Mouse (Mus musculus) natural killer cell, adult 2 months (primary cell): ENCODE measurements around the gene S100pbp.

Experiments
- DNase-seq, 2 experiments: peaks; one replicate each; pipeline ENCODE4 v3.0.0; 2022; ENCODE audit warnings: low spot score in 2 of 2

S100pbp gene

DNA sequence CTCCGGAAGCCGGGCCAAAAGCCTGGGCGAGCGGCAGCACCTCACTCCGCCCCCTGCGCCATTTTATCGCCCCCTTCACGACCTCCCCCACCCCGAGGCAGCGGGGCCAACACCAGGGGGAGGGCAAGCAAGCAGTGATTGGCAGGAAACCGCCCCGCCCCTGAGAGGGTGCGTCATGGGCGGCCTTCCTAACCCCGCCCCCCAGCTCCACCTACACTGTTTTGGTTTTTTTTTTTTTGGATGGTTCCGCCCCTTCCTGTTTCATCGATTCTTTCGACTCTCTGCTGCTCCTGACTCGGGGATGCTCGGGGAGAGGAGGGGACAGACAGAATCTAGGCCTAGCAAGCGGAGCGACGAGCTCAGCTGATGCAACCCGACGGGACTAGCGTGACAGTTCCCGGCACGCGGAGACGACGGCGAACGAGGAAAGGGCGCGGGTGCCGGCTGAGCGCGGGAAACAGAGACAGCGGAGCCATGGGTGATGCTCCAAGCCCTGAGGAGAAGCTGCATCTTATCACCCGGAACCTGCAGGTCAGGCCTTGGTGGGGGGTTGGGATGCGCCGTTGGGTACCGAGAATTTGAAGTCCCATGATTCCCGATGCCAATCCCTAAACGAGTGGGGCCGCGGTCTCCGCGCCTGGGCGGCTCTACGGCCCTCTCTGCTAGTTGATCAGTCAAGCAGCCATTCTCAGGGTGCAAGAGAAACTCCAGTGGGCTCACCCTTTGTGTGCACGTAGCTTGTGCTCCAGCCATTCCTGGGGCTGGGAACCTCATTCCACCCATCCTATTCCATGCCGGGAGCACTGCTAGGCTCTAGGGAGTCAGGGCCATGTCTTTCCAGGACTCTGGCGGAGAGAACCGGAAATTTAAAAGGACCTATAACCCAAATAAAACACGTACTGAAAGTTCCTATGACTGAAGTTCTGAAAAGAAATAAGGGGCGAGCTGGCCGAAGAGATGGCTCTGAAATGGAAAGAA is at the start of gene S100pbp, which contains the start of gene Yars:
TSS of gene S100pbp (minus strand) at position 186 of the 978 bp plus-strand sequence.
TSS of gene Yars (plus strand) at position 219 of the 978 bp plus-strand sequence.
- DNase-seq, result peak; percentile 97 to 98

DNA sequence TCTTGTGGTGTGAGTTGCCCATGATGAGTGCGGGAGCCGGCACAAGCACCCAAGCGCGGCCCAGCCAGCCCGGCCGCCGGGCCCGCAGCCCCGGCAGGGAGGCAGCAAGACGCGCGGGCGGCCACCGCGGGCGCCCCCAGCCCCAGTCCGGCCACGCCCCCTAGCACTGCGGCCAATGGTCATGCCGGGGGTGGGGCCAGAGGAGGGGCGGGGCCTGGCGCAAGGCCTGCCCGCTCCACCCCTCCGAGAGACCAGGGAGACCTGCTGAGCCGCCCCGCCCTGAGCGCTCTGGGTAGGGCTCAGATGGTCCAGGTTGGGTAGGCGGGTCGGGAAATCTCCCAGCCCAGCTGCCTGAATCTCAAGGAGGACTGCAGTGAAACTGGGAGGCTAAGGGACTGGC is 49.5 kb upstream of the S100pbp start:
- peak in 1 of 2 experiments; percentile 29 for DNase-seq

DNA sequence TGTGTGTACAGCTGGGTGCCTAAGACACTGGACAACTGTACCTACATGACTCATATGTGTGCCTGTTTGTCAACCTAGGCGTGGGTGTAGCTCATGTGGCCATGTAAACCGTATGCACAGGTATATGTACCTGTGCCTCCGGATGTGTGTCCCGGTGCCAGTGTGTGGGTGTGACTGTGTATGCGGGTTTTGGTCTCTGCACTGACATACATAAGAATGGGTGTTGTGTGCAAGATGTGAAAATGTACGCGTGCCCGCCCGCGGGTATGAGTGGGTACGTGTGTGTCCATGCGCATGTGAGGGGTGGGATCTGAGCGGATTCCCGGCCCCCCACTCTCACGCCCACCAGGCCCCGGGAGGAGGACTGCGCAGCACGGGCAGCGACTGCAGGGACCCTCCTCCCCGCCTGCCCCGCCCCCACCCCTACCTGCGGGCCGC is 49.1 kb upstream of the S100pbp start:
- DNase-seq, result no peak

DNA sequence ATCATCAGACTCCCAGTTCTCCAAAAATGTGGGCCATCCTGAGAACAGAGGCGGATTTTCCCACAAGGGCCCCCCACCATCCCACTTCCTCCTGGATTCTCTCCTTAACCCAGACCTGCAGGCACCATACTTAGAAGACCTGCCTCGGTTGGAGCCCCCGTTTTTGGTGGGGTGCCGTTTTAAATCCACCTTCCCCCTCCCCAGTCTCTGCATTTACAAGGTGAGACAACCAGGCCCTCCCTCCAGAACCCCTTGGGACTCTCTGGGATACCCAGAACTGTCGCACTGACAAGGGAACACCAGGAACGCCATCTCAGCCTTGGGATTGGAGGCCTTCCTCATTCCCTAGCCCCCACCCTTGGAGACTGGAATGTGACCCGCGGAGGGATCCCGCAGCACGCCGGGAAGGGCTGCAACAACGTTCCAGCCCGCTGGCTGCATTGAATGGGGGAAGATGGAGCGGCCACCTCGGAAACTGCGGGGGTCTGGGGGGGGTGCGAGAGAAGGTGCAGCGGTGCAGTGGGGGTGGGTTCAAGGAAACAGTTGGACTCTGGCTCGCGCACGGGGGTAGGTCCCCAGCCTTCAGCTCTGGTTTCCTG is 48.4 kb upstream of the S100pbp start:
- no peak for DNase-seq

DNA sequence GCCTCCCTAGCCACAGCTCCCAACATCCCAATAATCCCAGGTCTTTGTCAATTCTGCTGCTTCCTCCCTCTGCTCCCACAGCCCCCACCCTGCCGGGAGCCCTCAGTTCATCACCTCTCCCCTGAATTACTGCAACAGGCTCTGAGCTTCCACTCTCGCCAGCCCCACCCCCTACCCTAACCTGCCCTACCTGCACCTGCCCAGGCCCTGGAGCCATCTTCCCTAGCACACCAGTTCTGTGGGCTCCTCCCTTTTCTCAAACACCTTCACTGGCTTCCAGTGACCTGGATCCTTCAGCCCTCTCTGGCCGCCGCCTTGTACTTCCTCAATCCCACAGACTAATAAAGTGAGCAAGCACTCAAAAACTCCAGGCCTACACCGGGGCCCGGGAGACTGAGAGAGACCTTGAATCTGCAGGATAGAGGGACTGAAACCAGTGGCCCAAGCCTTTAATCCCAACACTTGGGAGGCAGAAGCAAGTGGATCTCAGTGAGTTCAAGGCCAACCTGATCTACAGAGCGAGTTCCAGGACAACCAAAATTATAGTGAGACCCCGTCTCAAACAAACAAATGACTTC is 46.8 kb upstream of the S100pbp start:
- no peak for DNase-seq

DNA sequence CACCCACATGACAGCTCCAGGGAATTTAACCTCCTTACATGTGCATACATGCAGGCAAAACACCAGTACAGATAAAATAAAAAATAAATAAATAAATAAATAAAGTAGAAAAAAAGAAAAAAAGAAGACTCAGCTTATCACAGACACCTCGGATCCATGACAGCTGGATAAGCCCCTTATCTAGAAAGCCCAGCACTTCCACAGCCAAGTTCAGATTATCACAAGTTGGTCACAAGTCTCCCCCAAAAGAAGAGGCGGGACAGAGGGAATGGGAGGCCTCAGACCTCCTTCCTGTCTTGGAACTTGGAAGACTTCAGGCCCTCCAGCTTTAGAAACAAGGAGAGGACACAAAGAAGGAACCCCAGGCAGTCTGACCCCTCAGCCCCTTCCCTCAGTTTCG is 45.6 kb upstream of the S100pbp start:
- no peak for DNase-seq

DNA sequence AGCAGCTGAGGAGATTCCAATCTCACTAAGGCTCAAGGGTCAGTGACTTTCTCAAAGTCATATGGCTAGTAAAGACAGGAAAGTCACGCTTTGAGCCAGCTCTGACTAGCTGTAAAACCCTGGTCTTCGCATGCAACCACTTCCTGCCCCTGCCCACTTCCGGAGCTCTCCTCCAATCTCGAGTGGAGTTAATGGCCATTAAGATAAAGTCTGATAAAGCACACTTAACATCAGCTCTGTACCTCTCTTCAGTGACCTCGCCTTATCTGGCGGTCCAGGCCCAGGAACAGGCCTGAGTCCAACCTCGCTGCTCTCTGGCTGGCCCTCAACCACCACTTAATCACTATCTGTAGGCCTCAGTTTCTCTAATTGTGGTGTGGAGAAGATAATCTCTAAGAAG is 45.0 kb upstream of the S100pbp start:
- DNase-seq, result peak; percentile 18 to 31

DNA sequence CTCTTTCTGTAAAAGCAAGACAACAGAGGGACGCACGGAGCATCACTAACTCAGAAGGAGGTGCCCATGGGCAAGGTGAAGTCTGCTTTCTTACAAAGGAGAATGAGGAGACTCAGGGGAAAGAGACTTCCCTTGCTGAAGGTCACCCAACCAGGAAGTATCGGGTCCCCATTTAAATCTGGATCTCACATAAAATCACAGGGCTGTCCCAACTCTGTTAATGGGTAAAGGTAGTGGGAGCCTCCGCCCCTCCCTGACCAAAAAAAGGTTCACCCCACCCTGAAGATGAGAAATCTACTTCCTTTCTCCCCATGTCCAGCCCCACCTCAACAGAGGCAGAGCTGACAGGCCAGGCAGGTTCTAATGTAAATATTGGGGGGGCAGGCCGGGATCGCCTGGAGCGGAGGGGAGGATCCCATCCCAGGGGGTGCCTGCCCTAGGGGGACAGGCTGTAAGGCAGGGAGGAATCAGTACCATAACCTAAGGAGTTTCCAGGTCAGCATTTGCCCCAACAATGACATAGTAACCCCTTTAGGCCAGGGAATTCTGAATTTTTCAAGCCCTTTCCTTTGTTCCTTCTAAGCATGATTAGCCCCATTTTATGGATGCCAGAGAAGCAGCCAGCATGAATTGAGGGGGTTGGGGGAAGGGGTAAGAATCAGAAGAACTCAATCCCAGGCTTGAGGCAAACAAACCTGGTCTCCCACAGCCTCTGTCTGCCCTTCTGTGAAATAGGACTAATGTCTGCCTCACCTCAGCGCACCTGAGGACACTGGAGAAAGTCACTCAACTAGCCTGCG is 43.2 kb upstream of the S100pbp start:
- no peak for DNase-seq

DNA sequence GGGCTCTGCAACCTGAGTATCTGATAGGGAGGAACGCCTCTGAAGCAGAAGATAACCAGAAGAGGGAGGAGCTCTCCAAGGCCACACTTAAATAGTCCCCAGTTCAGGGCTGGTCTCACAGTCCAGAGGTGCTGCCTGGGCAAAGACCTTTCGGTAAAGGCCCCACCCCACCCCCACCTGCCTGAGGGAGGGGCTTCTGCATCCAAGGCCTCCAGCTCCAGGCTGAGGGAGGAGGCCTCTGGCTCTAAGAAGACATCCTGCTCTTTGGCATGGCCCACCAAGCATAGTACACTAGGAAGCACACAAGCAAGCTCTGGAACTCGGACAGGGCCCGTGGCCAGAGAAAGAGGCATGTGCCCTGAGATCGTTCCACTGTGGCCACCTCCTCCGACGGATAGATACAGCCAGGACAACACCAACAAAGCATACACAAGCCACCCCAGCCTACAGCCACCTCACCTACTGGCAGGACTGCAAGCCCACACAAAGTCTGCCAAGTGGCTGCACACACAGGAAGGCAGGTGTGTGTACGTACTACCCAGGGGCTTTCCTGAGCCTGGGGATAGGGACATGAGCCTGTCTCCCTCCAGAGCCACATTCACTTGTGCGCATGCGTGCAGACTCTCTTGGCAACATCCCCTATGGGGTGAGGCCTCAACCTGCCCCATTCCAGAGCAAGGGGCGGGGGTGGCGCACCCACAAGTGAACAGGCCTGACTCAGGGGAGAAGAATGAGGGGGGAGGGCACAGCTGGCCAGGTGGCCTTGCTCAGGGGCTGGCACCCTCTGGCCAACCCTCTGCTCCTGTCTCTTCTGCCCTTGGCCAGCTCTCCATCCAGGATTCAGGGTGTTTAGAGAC is 42.3 kb upstream of the S100pbp start:
- DNase-seq, result no peak

DNA sequence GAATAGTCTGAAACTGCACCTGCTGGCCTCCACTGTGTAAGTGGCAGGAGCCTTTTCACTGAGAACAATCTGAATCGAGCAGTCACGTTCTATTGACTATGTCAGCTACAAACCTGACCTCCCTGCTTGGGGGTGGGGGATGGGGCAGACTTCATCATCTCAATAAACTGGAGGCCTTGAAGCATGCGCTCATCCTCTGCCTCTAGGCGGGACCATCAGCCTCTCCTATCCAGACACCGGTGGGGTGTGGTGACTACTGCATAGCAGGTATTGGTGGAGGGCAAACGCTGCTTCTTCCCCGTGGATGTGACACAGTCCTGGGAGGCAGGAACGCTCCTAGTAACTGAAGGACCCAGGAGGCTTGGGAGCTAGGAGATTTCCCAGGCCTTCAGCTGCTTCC is 41.4 kb upstream of the S100pbp start:
- DNase-seq, result no peak

DNA sequence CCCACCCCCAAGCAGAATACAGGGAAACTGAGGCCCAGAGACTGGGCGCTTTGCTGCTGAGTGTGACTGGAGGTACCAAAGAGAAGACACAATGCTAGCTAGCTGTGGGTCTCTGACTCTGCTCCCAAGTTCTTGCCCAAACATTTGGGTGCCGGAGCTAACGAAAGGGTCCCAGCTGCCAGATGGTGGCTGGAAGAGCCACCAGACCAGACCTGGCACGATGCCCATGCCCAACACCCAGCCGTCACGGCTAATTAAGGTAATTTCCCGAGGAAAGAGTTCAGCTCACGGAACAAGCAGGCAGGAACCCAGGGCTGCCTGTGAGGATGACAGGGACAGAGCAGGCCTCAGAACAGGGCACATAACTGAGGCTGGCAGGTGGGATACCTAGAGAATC is 38.5 kb upstream of the S100pbp start:
- no peak for DNase-seq

DNA sequence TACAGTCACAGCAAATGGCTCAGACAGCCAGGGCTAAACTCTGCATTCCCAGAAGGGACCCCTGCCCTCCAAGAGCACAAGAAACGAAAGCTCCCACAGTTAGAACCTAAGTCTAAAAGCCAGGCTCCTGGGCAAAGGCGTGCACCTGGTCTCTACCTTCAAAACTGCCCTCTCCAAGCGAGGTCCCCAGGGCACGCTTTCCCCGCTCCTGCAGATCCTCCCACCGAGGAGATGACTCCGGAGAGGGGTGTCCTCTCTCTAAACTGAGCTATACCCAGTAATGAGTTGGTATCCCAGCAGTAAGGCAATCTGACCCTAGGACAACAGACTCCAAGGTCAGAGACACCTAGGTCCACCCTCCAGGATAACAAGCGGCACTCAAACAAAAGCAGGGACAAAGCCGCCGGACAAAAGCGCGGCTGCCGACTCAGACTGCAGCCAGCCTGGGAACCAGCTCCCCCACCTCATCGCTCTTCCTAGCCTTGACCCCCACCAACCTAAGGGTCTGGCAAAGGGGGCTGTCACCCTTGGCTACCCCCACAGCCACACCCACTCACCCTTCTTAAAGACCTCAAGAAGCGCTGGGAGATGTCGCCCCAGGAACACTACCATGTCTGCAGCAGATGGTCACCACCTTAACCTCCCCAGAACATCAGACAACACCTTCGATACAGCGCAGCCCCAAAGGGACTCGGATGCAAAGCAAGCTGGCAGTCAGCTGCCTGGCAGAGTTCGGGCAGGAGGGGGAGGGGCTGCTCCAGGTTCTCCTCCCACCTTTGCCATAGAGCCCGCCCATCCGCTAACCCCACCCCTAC is 37.9 kb upstream of the S100pbp start:
- no peak for DNase-seq

DNA sequence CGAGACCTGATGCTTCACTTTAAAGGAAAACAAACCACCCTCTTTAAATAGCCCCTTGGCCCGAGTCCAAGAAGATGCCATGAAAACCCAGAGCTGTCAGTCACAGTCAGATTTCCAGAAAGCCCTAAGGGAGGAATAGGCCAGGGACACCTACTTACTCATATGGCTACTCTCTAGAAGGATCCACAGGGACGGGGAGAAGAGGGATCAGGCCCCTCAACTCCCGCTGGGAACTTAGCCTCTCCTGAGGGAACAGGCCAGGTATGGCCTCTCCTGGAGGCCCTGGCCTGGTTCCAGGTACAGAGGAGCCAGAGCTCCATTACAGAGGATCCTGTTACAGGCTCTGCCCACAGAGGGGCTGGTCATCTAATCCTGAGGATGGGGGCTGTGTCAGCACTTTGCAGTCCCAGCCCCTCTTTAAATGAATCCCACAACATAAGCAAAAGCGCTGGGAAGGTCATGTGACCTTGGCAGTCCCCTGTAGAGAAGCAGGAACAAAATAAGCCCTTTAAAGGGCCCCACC is 37.0 kb upstream of the S100pbp start:
- DNase-seq, result no peak

DNA sequence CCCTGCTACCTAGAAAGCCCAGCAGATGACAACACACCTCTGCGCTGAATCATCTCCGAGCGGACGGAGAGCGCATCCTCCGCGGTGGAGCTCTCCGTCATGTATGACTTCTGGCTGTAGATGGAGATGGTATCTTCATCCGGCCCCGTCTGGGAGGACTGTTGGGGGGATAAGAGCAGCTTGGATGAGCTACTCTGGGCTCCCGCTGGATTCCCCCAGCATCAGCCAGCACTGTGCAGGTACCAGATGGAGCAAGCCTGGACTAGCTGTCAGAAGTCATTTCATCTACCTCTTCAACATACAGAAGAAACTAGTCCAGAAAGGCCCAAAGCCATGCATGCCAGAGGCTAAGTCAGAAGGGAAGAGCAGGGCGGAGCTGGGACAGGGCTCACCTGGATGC is 35.8 kb upstream of the S100pbp start:
- no peak for DNase-seq

DNA sequence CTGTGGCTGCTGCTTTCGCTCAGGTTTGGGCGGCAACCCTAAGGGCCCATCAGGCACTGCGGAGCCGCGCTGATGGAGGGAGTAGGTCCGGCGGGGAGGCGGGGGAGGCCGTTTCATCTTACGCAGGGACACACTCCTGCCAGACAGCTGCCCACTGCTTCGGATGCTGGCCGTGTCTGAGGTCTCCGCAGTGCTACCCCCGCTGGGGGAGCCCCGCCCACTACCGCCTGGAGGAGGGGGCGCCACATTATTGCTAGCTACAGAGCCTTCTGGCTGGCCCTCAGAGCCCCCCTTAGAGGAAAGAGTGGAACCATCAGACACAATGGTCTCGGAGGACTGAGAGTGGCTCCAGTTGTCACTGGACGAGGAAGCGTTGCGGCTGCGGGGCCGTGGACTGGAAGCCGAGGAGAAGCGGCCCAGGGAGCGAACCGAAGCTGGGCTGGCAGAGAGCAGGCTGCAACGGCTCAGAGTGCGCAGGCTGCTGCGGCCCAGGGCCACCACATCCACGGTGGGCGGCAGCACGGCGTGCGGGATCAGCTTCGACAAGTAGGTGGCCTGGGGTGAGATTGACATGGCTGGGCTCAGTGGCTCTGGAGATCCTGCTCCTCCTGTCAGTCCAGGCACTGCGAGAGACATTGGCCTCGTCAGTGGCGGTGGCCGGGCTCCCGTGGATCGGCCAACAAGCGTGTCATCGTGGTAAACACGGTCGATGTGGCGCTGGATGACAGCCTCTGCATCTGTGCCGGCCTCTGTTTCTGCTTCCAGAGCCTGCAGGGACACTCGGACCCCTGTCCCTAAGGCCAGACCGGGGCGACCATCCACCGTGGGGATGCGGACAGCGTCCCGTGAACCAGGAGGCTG is 34.1 kb upstream of the S100pbp start:
- no peak for DNase-seq

DNA sequence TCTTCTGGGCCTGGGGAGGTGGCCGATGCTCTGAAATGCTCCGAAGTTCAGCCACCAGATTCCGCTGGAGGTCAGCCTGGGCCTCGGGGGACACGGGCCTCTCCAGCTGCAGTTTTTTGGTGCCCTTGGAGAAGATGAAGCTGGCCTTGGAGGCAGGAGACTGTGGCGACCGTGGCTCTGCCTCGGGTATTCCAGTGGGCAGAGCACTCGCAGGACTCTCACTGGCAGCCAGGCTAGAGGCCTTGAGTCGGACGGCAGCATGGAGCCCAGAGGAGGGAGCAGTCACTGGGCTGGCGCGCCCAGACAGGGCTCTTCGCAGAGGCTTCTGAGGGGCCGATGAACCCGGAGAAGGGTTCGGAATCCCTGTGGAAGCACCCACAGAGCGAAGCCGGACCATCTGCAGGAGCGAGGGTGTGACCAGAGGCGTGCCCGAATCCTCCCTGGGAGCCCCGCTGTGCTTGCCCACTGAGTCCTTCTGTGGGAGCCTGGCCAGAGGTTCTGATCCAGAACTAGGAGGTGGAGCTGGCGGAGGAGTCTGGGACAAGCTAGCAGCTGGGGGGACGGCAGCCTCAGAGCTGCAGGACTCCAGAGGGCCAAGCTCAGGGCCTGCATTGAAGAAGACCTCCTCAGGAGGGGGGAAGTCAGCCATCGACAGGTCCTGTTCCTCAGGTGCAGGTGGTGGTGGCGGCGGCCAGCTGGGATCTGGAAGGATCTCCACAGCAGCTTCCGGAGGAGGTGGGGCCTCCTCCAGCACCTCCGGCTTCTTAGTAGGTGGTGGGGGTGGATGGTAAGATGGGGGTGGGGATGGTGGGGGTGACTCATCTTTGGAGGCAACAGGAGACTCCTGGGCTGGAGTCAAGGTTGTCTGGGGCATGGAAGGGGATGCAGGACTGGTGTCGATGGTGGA is 32.7 kb upstream of the S100pbp start:
- DNase-seq, result no peak

DNA sequence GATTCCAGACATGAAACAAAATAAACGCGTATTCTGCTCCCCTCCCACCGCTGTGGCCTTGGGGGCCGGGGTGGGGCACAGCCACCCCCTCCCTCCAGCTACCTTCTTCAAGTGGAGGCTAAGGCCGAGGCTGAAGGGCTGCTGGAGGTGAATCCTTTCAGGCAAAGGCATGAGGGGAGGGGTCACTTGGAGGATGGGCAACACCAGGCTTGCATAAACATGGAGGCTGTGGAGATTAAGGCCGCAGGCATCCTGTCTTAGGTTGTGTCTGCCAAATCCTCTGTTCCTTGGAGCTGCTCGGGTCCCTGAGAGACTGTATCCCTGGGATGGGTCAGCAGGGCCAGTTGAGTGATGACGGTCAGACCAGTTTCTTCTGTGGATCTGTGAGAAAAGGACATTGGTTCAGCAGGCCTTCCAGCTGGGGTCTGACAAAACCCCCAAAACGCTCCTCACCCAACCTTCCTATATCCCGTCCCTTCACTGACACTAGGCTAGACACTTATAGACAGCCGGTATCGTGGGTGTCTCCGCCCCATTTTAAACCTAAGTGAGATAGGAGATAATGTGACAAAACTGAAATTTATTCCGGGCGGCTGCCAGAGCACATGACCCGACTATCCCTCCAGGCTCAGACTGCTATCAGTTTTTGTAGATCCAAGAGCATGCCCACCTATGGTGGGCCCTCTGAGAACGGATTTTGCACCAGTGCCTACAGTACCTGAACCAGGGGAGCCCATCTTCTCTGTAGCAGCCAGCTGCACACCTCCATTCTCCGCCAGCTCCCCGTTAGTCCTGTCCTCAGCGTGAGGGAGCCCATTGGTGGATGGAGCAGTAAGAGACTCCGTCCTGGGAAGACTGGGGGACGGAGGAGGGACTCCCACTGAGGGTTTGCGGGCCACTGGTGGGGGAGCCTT is 31.8 kb upstream of the S100pbp start:
- no peak for DNase-seq
